Mouse (Mus musculus) G1E (cell line): ENCODE results near the gene Notch2. TPM values are rescaled to one million over a fixed set of nuclear protein-coding genes. Genes with fewer than 3 reads are reported as not detected.

Source experiments
- ATAC-seq: 2 replicates; pipeline ENCODE4 v1.8.0; 2016; ENCODE audit warnings: mild to moderate bottlenecking; ENCODE audit not compliant: insufficient number of reproducible peaks, poor library complexity, low FRiP score, severe bottlenecking; ENCODE audit errors: extremely low read depth
- DNase-seq: peaks from one replicate; pipeline ENCODE4 v3.0.0; 2012; ENCODE audit warnings: low spot score
- H3K27me3 ChIP-seq: 2 replicates; pipeline ENCODE4 v1.6.1; 2012; ENCODE audit warnings: mild to moderate bottlenecking, low read length, inconsistent platforms; ENCODE audit not compliant: insufficient read depth
- H3K36me3 ChIP-seq: replicated peaks from 2 replicates; pipeline ENCODE3; 2012; ENCODE audit warnings: mild to moderate bottlenecking, inconsistent platforms
- H3K4me1 ChIP-seq: 2 replicates; pipeline ENCODE4 v1.6.1; 2012; ENCODE audit warnings: low read depth, low read length, inconsistent platforms, mixed read lengths; ENCODE audit not compliant: insufficient read depth
- H3K4me3 ChIP-seq: 2 replicates; pipeline ENCODE4 v1.5.1; 2012; ENCODE audit warnings: low read depth, mild to moderate bottlenecking, inconsistent platforms, low read length, moderate library complexity, mixed read lengths
- H3K9me3 ChIP-seq: replicated peaks from 2 replicates; pipeline ENCODE4 v1.6.1; 2012; ENCODE audit warnings: inconsistent platforms
- CTCF ChIP-seq: IDR thresholded peaks from 2 replicates; pipeline ENCODE4 v1.5.1; 2012; ENCODE audit warnings: low read depth, low read length, inconsistent platforms, mixed read lengths
- GATA1 ChIP-seq: IDR thresholded peaks from 2 replicates; pipeline ENCODE4 v1.6.1; 2012; ENCODE audit warnings: borderline replicate concordance, low read length, inconsistent platforms, mixed read lengths
- GATA2 ChIP-seq: IDR thresholded peaks from 2 replicates; pipeline ENCODE4 v1.6.1; 2012; ENCODE audit warnings: low read depth, low read length, inconsistent platforms, borderline replicate concordance
- POLR2AphosphoS5 ChIP-seq: IDR thresholded peaks from 2 replicates; pipeline ENCODE4 v1.6.1; 2012; ENCODE audit warnings: low read depth, low read length, inconsistent platforms; ENCODE audit not compliant: insufficient replicate concordance
- TAL1 ChIP-seq: conservative IDR thresholded peaks from 2 replicates; pipeline ENCODE4 v1.6.1; 2012; ENCODE audit warnings: low read depth, low read length, inconsistent platforms, mixed read lengths
- polyA plus RNA-seq: library from polyadenylated mRNA; stranded (reverse); fragments of >175 nt; gene quantifications from 2 replicates; pipeline ENCODE4 v1.2.3, GENCODE M21; 2012
- total RNA-seq, 2 experiments: library from RNA; stranded (forward) in 1 of 2; stranded (reverse) in 1 of 2; fragments of 200-1000 nt in 1 of 2; fragments of >200 nt in 1 of 2; fragmentation: Nextera tagmentation in 1 of 2; gene quantifications; 2 replicates each; pipeline ENCODE4 v1.2.3; 2014 to 2017

The Notch2 gene
- total and polyA plus RNA-seq, 3 experiments, result under 0.01 TPM; not detected in 2

GRCm38 (mm10) chr3:98159289-98159688, 146.0 kb downstream of the Notch2 start:
- no peak for ATAC-seq
- H3K4me1 ChIP-seq, result no peaks in the 10 kb centered on the region
- H3K9me3 ChIP-seq, result peaks cover 31% of the 10 kb centered on the region
- no peaks in the 10 kb centered on the region for H3K27me3 ChIP-seq
- no peak for DNase-seq
- no peaks in the 10 kb centered on the region for H3K36me3 ChIP-seq
- TF ChIP-seq GATA1 (no peak), CTCF (no peak), GATA2 (no peak), POLR2AphosphoS5 (no peak), TAL1 (no peak)
- no peak overlapping the region for H3K4me3 ChIP-seq

GRCm38 (mm10) chr3:98160330-98160729, 147.0 kb downstream of the Notch2 start, which contains the start of gene Adam30:
Adam30 (plus strand) TSS chr3:98160630.
- TF ChIP-seq POLR2AphosphoS5 (no peak), GATA2 (no peak), CTCF (no peak), TAL1 (no peak)
- DNase-seq (no peak), ATAC-seq (no peak)
- no peaks in the 10 kb centered on the region for H3K27me3 ChIP-seq
- H3K36me3 ChIP-seq, result no peaks in the 10 kb centered on the region
- H3K9me3 ChIP-seq, result peaks cover 39% of the 10 kb centered on the region
- no peaks in the 10 kb centered on the region for H3K4me1 ChIP-seq
- H3K4me3 ChIP-seq, result no peak within 1 kb of the TSS

GRCm38 (mm10) chr3:98178340-98178739, 165.0 kb downstream of the Notch2 start:
- Histone ChIP-seq H3K9me3 (peaks cover 28% of the 10 kb centered on the region), H3K4me1 (no peaks in the 10 kb centered on the region), H3K27me3 (no peaks in the 10 kb centered on the region), H3K36me3 (no peaks in the 10 kb centered on the region), H3K4me3 (no peak overlapping the region)
- no peak for DNase-seq
- no peak for ATAC-seq
- no peak for TF ChIP-seq GATA1
- no peak for TF ChIP-seq TAL1
- no peak for TF ChIP-seq POLR2AphosphoS5
- TF ChIP-seq GATA2, result no peak
- TF ChIP-seq CTCF, result no peak

- H3K27me3 ChIP-seq, result no peaks in the 10 kb centered on the region
- no peak overlapping the region for H3K4me3 ChIP-seq
- ATAC-seq (no peak), DNase-seq (no peak)
- peaks cover 38% of the 10 kb centered on the region for H3K9me3 ChIP-seq
- TF ChIP-seq CTCF (no peak), GATA1 (no peak), POLR2AphosphoS5 (no peak), TAL1 (no peak), GATA2 (no peak)
- no peaks in the 10 kb centered on the region for H3K36me3 ChIP-seq
- no peaks in the 10 kb centered on the region for H3K4me1 ChIP-seq
Observed at GRCm38 (mm10) chr3:98180805-98181204, 167.5 kb downstream of the Notch2 start.

GRCm38 (mm10) chr3:98185163-98185714, 171.9 kb downstream of the Notch2 start:
- DNase-seq, result no peak
- peaks cover 32% of the 10 kb centered on the region for H3K9me3 ChIP-seq
- TF ChIP-seq CTCF (no peak), GATA2 (no peak), TAL1 (no peak), GATA1 (no peak), POLR2AphosphoS5 (no peak)
- H3K27me3 ChIP-seq, result no peaks in the 10 kb centered on the region
- no peak overlapping the region for H3K4me3 ChIP-seq
- H3K36me3 ChIP-seq, result no peaks in the 10 kb centered on the region
- ATAC-seq, result no peak
- H3K4me1 ChIP-seq, result no peaks in the 10 kb centered on the region

GRCm38 (mm10) chr3:98187777-98188176, 174.4 kb downstream of the Notch2 start:
- H3K27me3 ChIP-seq, result no peaks in the 10 kb centered on the region
- DNase-seq (no peak), ATAC-seq (no peak)
- TF ChIP-seq CTCF, result no peak
- no peak for TF ChIP-seq TAL1
- no peak for TF ChIP-seq GATA2
- TF ChIP-seq POLR2AphosphoS5, result no peak
- TF ChIP-seq GATA1, result no peak
- peaks cover 37% of the 10 kb centered on the region for H3K9me3 ChIP-seq
- no peak overlapping the region for H3K4me3 ChIP-seq
- H3K4me1 ChIP-seq, result no peaks in the 10 kb centered on the region
- no peaks in the 10 kb centered on the region for H3K36me3 ChIP-seq
